In genomic region chrX:85049593-85049992, GRCm38 (mm10) we compare ENCODE assay signal across 8 mouse cellular contexts.
DNase-seq lines count a peak whose midpoint lies in the region; ATAC-seq lines count a peak whose summit lies in the region.

No protein-coding gene starts in this region.

- H3K27me3 ChIP-seq in heart, embryonic 15.5 days, result no peaks in the 10 kb centered on the region
- H3K27me3 ChIP-seq in liver, embryonic 12.5 days (replicated peaks), result 0 out of 2 replicates have a peak, but pooled peaks cover 8% of the 10 kb centered on the region
- no peaks in the 10 kb centered on the region for H3K27me3 ChIP-seq in stomach, embryonic 14.5 days (ENCODE audit: control insufficient read depth, insufficient read depth, low read length)

- peak; percentile 3 for DNase-seq in kidney, adult 18-20 months
- no peak for DNase-seq in kidney, postnatal 10 days
- DNase-seq in gastrocnemius, postnatal 36 days, result no peak
- DNase-seq in layer of hippocampus, adult 11-12 months (ENCODE audit: low spot score), result no peak
- no peak for DNase-seq in ovary, postnatal 36 days (ENCODE audit: low spot score)

- ATAC-seq in heart, embryonic 15.5 days (replicated peaks; ENCODE audit: insufficient number of reproducible peaks, insufficient read depth, low FRiP score, low read depth), result no peak
- no peak for ATAC-seq in liver, embryonic 12.5 days
- ATAC-seq in stomach, embryonic 14.5 days (ENCODE audit: insufficient number of reproducible peaks, insufficient read depth, low FRiP score, low read depth), result no peak

- no peaks in the 10 kb centered on the region for H3K4me1 ChIP-seq in heart, embryonic 15.5 days (replicated peaks)
- H3K4me1 ChIP-seq in liver, embryonic 12.5 days, result no peaks in the 10 kb centered on the region
- no peaks in the 10 kb centered on the region for H3K4me1 ChIP-seq in stomach, embryonic 14.5 days (ENCODE audit: control insufficient read depth, insufficient read depth, low read length)

- H3K9ac ChIP-seq in heart, embryonic 15.5 days, result no peak overlapping the region
- H3K9ac ChIP-seq in liver, embryonic 12.5 days, result no peak overlapping the region
- no peak overlapping the region for H3K9ac ChIP-seq in stomach, embryonic 14.5 days (replicated peaks; ENCODE audit: low read depth, low read length)

- no peak overlapping the region for H3K27ac ChIP-seq in heart, embryonic 15.5 days
- H3K27ac ChIP-seq in liver, embryonic 12.5 days, result no peak overlapping the region
- H3K27ac ChIP-seq in stomach, embryonic 14.5 days (ENCODE audit: low read length), result no peak overlapping the region

- intact Hi-C loops in gastrocnemius, postnatal 36 days (cut with DNase I), result no loop called here

- WGBS in heart, embryonic 15.5 days, result 51% methylated on average over 3 of the region's 3 CpGs
- WGBS in liver, embryonic 12.5 days (ENCODE audit: insufficient replicate concordance), result 59% methylated on average over 3 of the region's 3 CpGs
- WGBS in stomach, embryonic 14.5 days, result 51% methylated on average over 3 of the region's 3 CpGs

- no peaks in the 10 kb centered on the region for H3K9me3 ChIP-seq in heart, embryonic 15.5 days (replicated peaks)
- H3K9me3 ChIP-seq in liver, embryonic 12.5 days (replicated peaks), result no peaks in the 10 kb centered on the region
- no peaks in the 10 kb centered on the region for H3K9me3 ChIP-seq in stomach, embryonic 14.5 days (ENCODE audit: control insufficient read depth, low read depth, low read length)

- H3K4me2 ChIP-seq in heart, embryonic 15.5 days, result peak overlapping the region; percentile 67
- peak overlapping the region; percentile 72; the same call in 1 of the 2 replicates for H3K4me2 ChIP-seq in liver, embryonic 12.5 days
- peak overlapping the region; percentile 46; the same call in 1 of the 2 replicates for H3K4me2 ChIP-seq in stomach, embryonic 14.5 days (replicated peaks; ENCODE audit: low read depth, low read length)

- H3K4me3 ChIP-seq in heart, embryonic 15.5 days, result peak overlapping the region; percentile 59
- 0 out of 2 replicates have a peak overlapping the region, but pooled peaks have one; percentile 58 for H3K4me3 ChIP-seq in liver, embryonic 12.5 days
- H3K4me3 ChIP-seq in stomach, embryonic 14.5 days (ENCODE audit: low read depth, low read length), result no peak overlapping the region; the same call in 1 of the 2 replicates

- no peaks in the 10 kb centered on the region for H3K36me3 ChIP-seq in heart, embryonic 15.5 days
- no peaks in the 10 kb centered on the region for H3K36me3 ChIP-seq in liver, embryonic 12.5 days
- H3K36me3 ChIP-seq in stomach, embryonic 14.5 days (ENCODE audit: control insufficient read depth, insufficient read depth, low read length), result no peaks in the 10 kb centered on the region
